22 mouse cellular contexts compared by ENCODE assay signal in the genomic region with DNA sequence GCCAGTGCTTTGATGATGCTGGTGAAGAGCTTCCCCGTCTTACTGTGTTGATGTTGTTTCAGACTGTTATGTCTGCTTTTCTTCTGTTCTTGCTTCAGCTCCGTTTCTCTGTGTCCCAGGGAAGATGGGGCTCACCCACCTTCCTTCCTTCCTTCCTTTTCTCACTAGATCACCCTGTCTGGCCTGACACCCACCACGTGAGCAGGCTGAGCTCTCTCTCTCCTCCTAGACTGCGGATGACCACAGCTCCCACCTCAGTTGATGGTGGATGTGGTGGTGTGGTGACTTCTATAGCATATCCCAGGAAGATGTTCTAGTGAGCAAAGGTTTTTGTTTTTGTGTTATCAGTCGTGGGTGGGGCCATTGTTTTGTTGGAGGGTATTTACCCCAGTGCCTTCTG.
DNase-seq lines count a peak whose midpoint lies in the region; ATAC-seq lines count a peak whose summit lies in the region.
"Had no signal": no experiment of that assay in that cellular context is flagged by ENCODE, and none has a peak within 500 bp of the region (broad histone marks: within the 10 kb centered on the region; RNA-seq: fewer than 3 reads in every experiment).

No protein-coding gene starts in this region.

- peak overlapping the region; percentile 31; the same call in 1 of the 2 replicates for H3K27ac ChIP-seq in heart, embryonic 16.5 days (ENCODE audit: low read length)
- H3K27ac ChIP-seq: forebrain, embryonic 13.5 days; hindbrain, postnatal 0 days; limb, embryonic 15.5 days; liver, embryonic 14.5 days; midbrain, embryonic 12.5 days had no signal

- H3K27me3 ChIP-seq in heart, embryonic 16.5 days (ENCODE audit: control insufficient read depth, insufficient read depth, low read length), result no peaks in the 10 kb centered on the region
- H3K27me3 ChIP-seq: forebrain, embryonic 13.5 days; limb, embryonic 15.5 days; midbrain, embryonic 12.5 days had no signal

- peaks cover 43% of the 10 kb centered on the region for H3K4me1 ChIP-seq in heart, embryonic 16.5 days (ENCODE audit: control insufficient read depth, insufficient read depth, low read length)

- ATAC-seq in heart, embryonic 16.5 days (replicated peaks; ENCODE audit: extremely low read depth, insufficient read depth, low FRiP score), result no peak
- ATAC-seq: forebrain, embryonic 13.5 days; hindbrain, postnatal 0 days; intestine, postnatal 0 days had no signal

- 59% methylated on average over 5 of the region's 5 CpGs for WGBS in heart, embryonic 16.5 days

- no peak for DNase-seq in heart, postnatal 36 days
- peak; percentile 39 for DNase-seq in lung, postnatal 36 days
- DNase-seq in lung, postnatal 14 days, result no peak
- peak; percentile 40 for DNase-seq in 416B (ENCODE audit: low read depth)
- DNase-seq in CD8-positive naive resting alpha-beta T cell, adult 2 months (ENCODE audit: low read depth in 2 of 2, low spot score in 2 of 2), result peak; percentile 6 to 20
- DNase-seq in urinary bladder, postnatal 36 days (ENCODE audit: low spot score in 2 of 2), result no peak
- DNase-seq: adrenal gland, postnatal 14 days; cerebellum, adult 9-10 months; heart, adult 18-20 months; kidney, postnatal 4 days; layer of hippocampus, adult 9-11 months; left cerebral cortex, postnatal 4 days; right cerebral cortex, adult 18-20 months; right cerebral cortex, postnatal 4 days; thymus, adult 18-20 months had no signal

- H3K9ac ChIP-seq in heart, embryonic 16.5 days (ENCODE audit: low read length), result no peak overlapping the region; the same call in 1 of the 2 replicates
- H3K9ac ChIP-seq: limb, embryonic 15.5 days; liver, embryonic 14.5 days; midbrain, embryonic 12.5 days had no signal

- intact Hi-C loops in heart, postnatal 36 days (cut with DNase I), result no loop called here

- H3K4me2 ChIP-seq in heart, embryonic 16.5 days (ENCODE audit: low read depth, low read length), result no peak overlapping the region
- H3K4me2 ChIP-seq: forebrain, embryonic 13.5 days; limb, embryonic 15.5 days; midbrain, embryonic 12.5 days had no signal

- H3K9me3 ChIP-seq in heart, embryonic 16.5 days (replicated peaks; ENCODE audit: control insufficient read depth, low read length), result no peaks in the 10 kb centered on the region
- H3K9me3 ChIP-seq: forebrain, embryonic 13.5 days; limb, embryonic 15.5 days; midbrain, embryonic 12.5 days had no signal

- no peaks in the 10 kb centered on the region for H3K36me3 ChIP-seq in heart, embryonic 16.5 days (ENCODE audit: control insufficient read depth, insufficient read depth)
- H3K36me3 ChIP-seq: limb, embryonic 15.5 days had no signal

- H3K4me3 ChIP-seq in heart, embryonic 16.5 days (ENCODE audit: low read length), result no peak overlapping the region
- H3K4me3 ChIP-seq: forebrain, embryonic 13.5 days; limb, embryonic 15.5 days; midbrain, embryonic 12.5 days had no signal

Comparison
In these comparisons a context has a peak if more than half of its experiments do, and no peak if none do; other contexts are left out.
1. DNase-seq: peak in lung, postnatal 36 days (single experiment), 416B (single experiment) and CD8-positive naive resting alpha-beta T cell, adult 2 months (2 of 2); none in heart, postnatal 36 days (0 of 2), lung, postnatal 14 days (single experiment) and urinary bladder, postnatal 36 days (0 of 2).